Mouse (Mus musculus): ENCODE measurements around the gene Ciita.

DNA sequence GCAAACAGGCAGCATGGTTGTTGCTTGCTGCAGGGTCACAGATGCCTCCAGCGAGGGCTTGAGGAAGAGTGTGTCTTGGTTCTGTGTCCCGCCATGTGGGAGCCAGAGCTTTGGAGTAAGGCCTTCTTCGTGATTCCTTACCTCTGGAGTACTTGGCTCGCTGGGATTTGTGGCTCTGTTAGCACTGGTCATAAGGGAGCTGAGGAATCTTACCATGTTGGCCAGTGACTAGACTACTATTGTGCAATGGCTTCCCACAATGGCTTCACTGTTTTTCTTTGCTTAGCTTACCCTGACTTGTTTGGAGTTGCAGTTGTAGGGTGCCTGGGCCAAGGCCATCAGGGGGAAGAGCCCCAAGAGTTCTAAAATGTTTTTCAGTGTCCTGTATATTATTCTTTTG, 96.1 kb downstream of the Ciita start:
- no peak for TF ChIP-seq CTCF (IDR thresholded peaks at IDR 0.05; ENCODE audit: borderline replicate concordance, extremely low read depth, insufficient read depth, insufficient read length)
- TF ChIP-seq POLR2A (IDR thresholded peaks at IDR 0.05; ENCODE audit: borderline replicate concordance, extremely low read depth, insufficient read depth, insufficient read length, poor library complexity, severe bottlenecking), result no peak

All from brain, embryonic 14.5 days (tissue).